Mouse (Mus musculus) mouse trophoblast stem cell (cell line): Measurements from ENCODE around the gene Fancc.

Experiments used
- in situ Hi-C, 2 experiments: fragments of 300-500 bp; cut with MseI, MboI; formaldehyde crosslinking; loops; 2 replicates in 1 of 2; 3 replicates in 1 of 2; pipeline ENCODE4 v1.15.1; 2025

Gene Fancc

GRCm38 (mm10) chr13:63293647-63294046 lies 203.4 kb downstream of the Fancc start:
- in situ Hi-C loops = no loop called here

GRCm38 (mm10) chr13:63291016-63291415 lies 206.1 kb downstream of the Fancc start:
- in situ Hi-C loops = no loop called here

- in situ Hi-C loops = no loop called here
These were observed 207.0 kb downstream of the Fancc start for GRCm38 (mm10) chr13:63290126-63290525.

- in situ Hi-C loops = no loop called here
These were observed 207.4 kb downstream of the Fancc start for GRCm38 (mm10) chr13:63289687-63290086.

- in situ Hi-C loops = no loop called here
These were observed 207.9 kb downstream of the Fancc start for GRCm38 (mm10) chr13:63289152-63289551.

GRCm38 (mm10) chr13:63286483-63287102 lies 210.5 kb downstream of the Fancc start:
- in situ Hi-C loops = no loop called here

GRCm38 (mm10) chr13:63284748-63285147 lies 212.3 kb downstream of the Fancc start:
- in situ Hi-C loops = no loop called here

GRCm38 (mm10) chr13:63283236-63283635 lies 213.8 kb downstream of the Fancc start:
- in situ Hi-C loops = no loop called here

GRCm38 (mm10) chr13:63281206-63281605 lies 215.9 kb downstream of the Fancc start:
- in situ Hi-C loops = no loop called here

GRCm38 (mm10) chr13:63280344-63280743 lies 216.7 kb downstream of the Fancc start:
- in situ Hi-C loops = no loop called here

- in situ Hi-C loops = no loop called here
These were observed 217.3 kb downstream of the Fancc start for GRCm38 (mm10) chr13:63279807-63280206.

- in situ Hi-C loops = no loop called here
These were observed 218.1 kb downstream of the Fancc start for GRCm38 (mm10) chr13:63278796-63279475.

- in situ Hi-C loops = no loop called here
These were observed 218.9 kb downstream of the Fancc start for GRCm38 (mm10) chr13:63278141-63278631.

GRCm38 (mm10) chr13:63277316-63277715 lies 219.8 kb downstream of the Fancc start:
- in situ Hi-C loops = no loop called here

GRCm38 (mm10) chr13:63276389-63276788 lies 220.7 kb downstream of the Fancc start:
- in situ Hi-C loops = no loop called here

- in situ Hi-C loops = no loop called here
These were observed 222.5 kb downstream of the Fancc start for GRCm38 (mm10) chr13:63274488-63275166.

GRCm38 (mm10) chr13:63273859-63274258 lies 223.2 kb downstream of the Fancc start:
- in situ Hi-C loops = no loop called here

- in situ Hi-C loops = no loop called here
These were observed 224.4 kb downstream of the Fancc start for GRCm38 (mm10) chr13:63272602-63273229.

- in situ Hi-C loops = no loop called here
These were observed 225.0 kb downstream of the Fancc start for GRCm38 (mm10) chr13:63272017-63272601.

GRCm38 (mm10) chr13:63270191-63270590 lies 226.9 kb downstream of the Fancc start:
- in situ Hi-C loops = no loop called here

- in situ Hi-C loops = no loop called here
These were observed 228.3 kb downstream of the Fancc start for GRCm38 (mm10) chr13:63268776-63269175.

GRCm38 (mm10) chr13:63268371-63268770 lies 228.7 kb downstream of the Fancc start:
- in situ Hi-C loops = no loop called here
